Comparison of ENCODE assay signal across 9 mouse cellular contexts in genomic region chr2:51082714-51083351, GRCm38 (mm10).
A peak's percentile ranks its signal among the peaks of the same experiment; 100 is the strongest.
DNase-seq lines count a peak whose midpoint lies in the region; ATAC-seq and TF ChIP-seq lines count a peak whose summit lies in the region.
"Had no signal": no experiment of that assay in that cellular context is flagged by ENCODE, and none has a peak within 500 bp of the region (broad histone marks: within the 10 kb centered on the region; RNA-seq: fewer than 3 reads in every experiment).

No protein-coding gene starts in this region.

- peak; percentile 74 for ATAC-seq in frontal cortex, adult (ENCODE audit: low TSS enrichment)
- peak; percentile 40; the same call in 1 of the 2 replicates for ATAC-seq in forebrain, embryonic 11.5 days (replicated peaks; ENCODE audit: low FRiP score)
- ATAC-seq in midbrain, embryonic 16.5 days, result peak; percentile 90

- H3K9ac ChIP-seq in forebrain, embryonic 11.5 days (ENCODE audit: low read length), result no peak overlapping the region
- H3K9ac ChIP-seq in midbrain, embryonic 16.5 days (ENCODE audit: low read depth, low read length), result no peak overlapping the region

- no peak overlapping the region for H3K27ac ChIP-seq in forebrain, embryonic 11.5 days (ENCODE audit: low read depth, low read length)
- peak overlapping the region; percentile 49; the same call in 1 of the 2 replicates for H3K27ac ChIP-seq in layer of hippocampus, adult 2 months
- H3K27ac ChIP-seq in midbrain, embryonic 16.5 days (ENCODE audit: low read length), result peak overlapping the region; percentile 26

- H3K9me3 ChIP-seq in forebrain, embryonic 11.5 days (ENCODE audit: control insufficient read depth, low read length), result no peaks in the 10 kb centered on the region; the same call in 1 of the 2 replicates
- H3K9me3 ChIP-seq in midbrain, embryonic 16.5 days (replicated peaks; ENCODE audit: control insufficient read depth, low read length, poor library complexity, severe bottlenecking), result no peaks in the 10 kb centered on the region

- no peaks in the 10 kb centered on the region for H3K36me3 ChIP-seq in forebrain, embryonic 11.5 days (ENCODE audit: control insufficient read depth, insufficient read depth, low read length)
- H3K36me3 ChIP-seq in midbrain, embryonic 16.5 days (ENCODE audit: control insufficient read depth, insufficient read depth, low read length), result no peaks in the 10 kb centered on the region

- H3K4me3 ChIP-seq in forebrain, embryonic 11.5 days (ENCODE audit: low read depth, low read length), result no peak overlapping the region
- peak overlapping the region; percentile 11; the same call in 1 of the 2 replicates for H3K4me3 ChIP-seq in layer of hippocampus, adult 2 months
- no peak overlapping the region for H3K4me3 ChIP-seq in midbrain, embryonic 16.5 days (ENCODE audit: low read depth, low read length)

- H3K4me2 ChIP-seq in forebrain, embryonic 11.5 days (ENCODE audit: low read depth, low read length, severe bottlenecking), result no peak overlapping the region
- H3K4me2 ChIP-seq in midbrain, embryonic 16.5 days (ENCODE audit: low read length), result no peak overlapping the region

- peaks cover 2% of the 10 kb centered on the region for H3K4me1 ChIP-seq in forebrain, embryonic 11.5 days (replicated peaks; ENCODE audit: control insufficient read depth, insufficient read depth, low read length)
- peaks cover 20% of the 10 kb centered on the region for H3K4me1 ChIP-seq in midbrain, embryonic 16.5 days (ENCODE audit: control insufficient read depth, insufficient read depth, low read length)

- H3K27me3 ChIP-seq in forebrain, embryonic 11.5 days (ENCODE audit: control insufficient read depth, insufficient read depth, low read length), result no peaks in the 10 kb centered on the region
- no peaks in the 10 kb centered on the region for H3K27me3 ChIP-seq in midbrain, embryonic 16.5 days (ENCODE audit: control insufficient read depth, insufficient read depth, low read depth, low read length)

- no peak for TF ChIP-seq CTCF in layer of hippocampus, adult 2 months (conservative IDR thresholded peaks at IDR 0.05)

- DNase-seq in frontal cortex, postnatal 25 days (ENCODE audit: low spot score in 2 of 2), result no peak
- DNase-seq in forebrain, embryonic 11.5 days (ENCODE audit: low spot score), result no peak
- DNase-seq in layer of hippocampus, adult 2 months (ENCODE audit: low spot score in 2 of 2), result peak; percentile 29 to 48
- DNase-seq in adrenal gland, adult 18-20 months (ENCODE audit: low spot score in 2 of 2), result no peak
- no peak for DNase-seq in thymus, postnatal 25 days
- DNase-seq in urinary bladder, postnatal 10 days (ENCODE audit: low spot score), result no peak
- DNase-seq: lung, adult 2 months had no signal

- WGBS in forebrain, embryonic 11.5 days, result 48% methylated on average over 13 of the region's 13 CpGs
- 34% methylated on average over 13 of the region's 13 CpGs for WGBS in midbrain, embryonic 16.5 days

Comparison
In these comparisons a context has a peak if more than half of its experiments do, and no peak if none do; other contexts are left out.
1. ATAC-seq: peak in every context shown above with its lines; median percentile 90 in midbrain, embryonic 16.5 days; 74 in frontal cortex, adult; 40 in forebrain, embryonic 11.5 days.
2. DNase-seq: peak in layer of hippocampus, adult 2 months (2 of 2); none in frontal cortex, postnatal 25 days (0 of 2), forebrain, embryonic 11.5 days (single experiment), adrenal gland, adult 18-20 months (0 of 2), thymus, postnatal 25 days (single experiment) and urinary bladder, postnatal 10 days (single experiment).